Mouse (Mus musculus) embryonic facial prominence, embryonic 14.5 days (tissue): ENCODE results near the gene Ttll4. TPM values are rescaled to one million over a fixed set of nuclear protein-coding genes. Genes with fewer than 3 reads are reported as not detected.
A peak's percentile ranks its signal among the peaks of the same experiment; 100 is the strongest.

ENCODE experiments used
- ATAC-seq: fragments of 200-750 bp; cut with Nextera tagmentation; 2 replicates; pipeline ENCODE4 v1.8.0; 2017; ENCODE audit warnings: low read depth, moderate number of reproducible peaks, moderate TSS enrichment
- DNase-seq: peaks from one replicate; pipeline ENCODE4 v3.0.0-alpha.2; 2015; ENCODE audit warnings: low spot score
- H3K27ac ChIP-seq: fragments of 300-500 bp; sonication (generic); replicated peaks from 2 replicates; pipeline ENCODE4 v1.5.1; 2014; ENCODE audit warnings: low read depth, mild to moderate bottlenecking, low read length, moderate library complexity
- H3K27me3 ChIP-seq: fragments of 300-500 bp; sonication (generic); replicated peaks from 2 replicates; pipeline ENCODE4 v1.6.1; 2014; ENCODE audit warnings: low read length; ENCODE audit not compliant: control insufficient read depth, insufficient read depth
- H3K36me3 ChIP-seq: fragments of 300-500 bp; sonication (generic); 2 replicates; pipeline ENCODE4 v1.6.1; 2014; ENCODE audit warnings: low read length, mixed read lengths; ENCODE audit not compliant: control insufficient read depth, insufficient read depth
- H3K4me1 ChIP-seq: fragments of 300-500 bp; sonication (generic); 2 replicates; pipeline ENCODE4 v1.6.1; 2014; ENCODE audit warnings: antibody characterized with exemption, low read length; ENCODE audit not compliant: control insufficient read depth, insufficient read depth
- H3K4me2 ChIP-seq: fragments of 300-500 bp; sonication (generic); 2 replicates; pipeline ENCODE4 v1.6.1; 2014; ENCODE audit warnings: low read depth, mild to moderate bottlenecking, low read length, moderate library complexity, mixed read lengths
- H3K4me3 ChIP-seq: fragments of 300-500 bp; sonication (generic); 2 replicates; pipeline ENCODE4 v1.5.1; 2014; ENCODE audit warnings: low read depth, mild to moderate bottlenecking, low read length
- H3K9ac ChIP-seq: fragments of 300-500 bp; sonication (generic); 2 replicates; pipeline ENCODE4 v1.6.1; 2014; ENCODE audit warnings: low read depth, mild to moderate bottlenecking, low read length, moderate library complexity, mixed read lengths
- H3K9me3 ChIP-seq: fragments of 300-500 bp; sonication (generic); 2 replicates; pipeline ENCODE4 v1.6.1; 2016; ENCODE audit warnings: low read length; ENCODE audit not compliant: control insufficient read depth
- WGBS: fragments of 180-500 bp; shearing (Covaris S2); extraction: QIAGEN DNeasy Blood & Tissue Kit; methylation state at CpG from one replicate; pipeline ENCODE4 v1.1.7; 2014; 5-methylcytosine and 5-hydroxymethylcytosine counted together
- polyA plus RNA-seq: library from polyadenylated mRNA; unstranded; fragments of >200 nt; fragmentation: Nextera tagmentation; extraction: Ambion mirVana; gene quantifications from 2 replicates; pipeline ENCODE4 v1.2.1, GENCODE M21; 2014

The Ttll4 gene
- polyA plus RNA-seq, 1 experiment from 2014 or later = 18.2 TPM

DNA sequence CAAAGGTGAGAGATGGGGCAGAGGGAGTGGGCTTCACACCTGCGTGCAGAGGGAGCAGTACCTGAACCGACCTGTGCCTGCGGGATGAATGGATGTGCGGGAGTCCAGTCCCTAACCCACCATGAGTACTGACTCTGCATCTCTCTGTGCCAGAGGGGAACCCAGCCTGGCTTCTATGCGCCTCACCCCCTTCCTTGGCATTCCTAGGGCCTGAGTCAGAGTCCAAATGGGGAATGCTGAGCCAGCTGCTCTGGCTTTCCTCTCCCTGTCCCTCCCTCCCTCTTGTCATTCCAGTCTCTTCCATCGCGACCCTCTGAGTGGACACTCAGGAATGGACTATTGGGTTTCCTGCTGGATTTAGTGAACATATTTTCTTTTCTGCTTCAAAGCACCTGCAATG is 87.8 kb downstream of the Ttll4 start:
- peak overlapping the region; percentile 52 for H3K4me2 ChIP-seq
- no peak overlapping the region for H3K9ac ChIP-seq
- no peak overlapping the region for H3K27ac ChIP-seq
- ATAC-seq = peak; percentile 60; the same call in 1 of the 2 replicates
- H3K27me3 ChIP-seq = no peaks in the 10 kb centered on the region
- H3K4me1 ChIP-seq = peaks cover 10% of the 10 kb centered on the region
- H3K36me3 ChIP-seq = no peaks in the 10 kb centered on the region
- peak; percentile 68 for DNase-seq
- peak overlapping the region; percentile 28; the same call in 1 of the 2 replicates for H3K4me3 ChIP-seq
- 61% methylated on average over 7 of the region's 7 CpGs for WGBS
- no peaks in the 10 kb centered on the region for H3K9me3 ChIP-seq

GRCm38 (mm10) chr1:74750683-74751082 is 89.1 kb downstream of the Ttll4 start:
- Histone ChIP-seq H3K36me3 (no peaks in the 10 kb centered on the region), H3K27ac (no peak overlapping the region), H3K4me3 (no peak overlapping the region), H3K27me3 (no peaks in the 10 kb centered on the region), H3K4me1 (peaks cover 10% of the 10 kb centered on the region), H3K9ac (no peak overlapping the region), H3K4me2 (no peak overlapping the region), H3K9me3 (no peaks in the 10 kb centered on the region)
- ATAC-seq = no peak
- WGBS = 79% methylated on average over 4 of the region's 4 CpGs
- DNase-seq = no peak

DNA sequence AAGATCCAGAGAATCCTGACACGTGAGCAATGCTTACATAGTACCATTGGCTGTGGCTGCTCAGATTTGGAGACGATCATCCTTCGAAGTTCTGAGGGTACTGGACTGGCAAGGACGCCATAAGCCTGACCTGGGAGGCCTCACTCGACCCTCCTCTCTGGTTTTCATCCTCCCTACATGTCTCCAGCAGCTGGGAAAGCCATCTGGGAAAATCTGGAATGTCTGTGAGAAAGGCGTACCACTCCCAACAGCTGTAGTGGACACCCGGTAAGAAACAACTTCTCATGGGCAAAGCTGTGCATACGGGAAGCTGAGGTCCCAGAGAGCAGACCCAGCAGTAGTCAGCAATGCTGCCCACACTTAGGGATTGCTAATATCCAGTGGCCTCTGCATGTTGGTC is 90.6 kb downstream of the Ttll4 start:
- H3K27me3 ChIP-seq = no peaks in the 10 kb centered on the region
- H3K27ac ChIP-seq = no peak overlapping the region
- no peaks in the 10 kb centered on the region for H3K9me3 ChIP-seq
- WGBS = 73% methylated on average over 8 of the region's 8 CpGs
- ATAC-seq (no peak), DNase-seq (no peak)
- H3K4me3 ChIP-seq = no peak overlapping the region
- H3K4me1 ChIP-seq = peaks cover 10% of the 10 kb centered on the region
- H3K36me3 ChIP-seq = no peaks in the 10 kb centered on the region
- no peak overlapping the region for H3K9ac ChIP-seq
- H3K4me2 ChIP-seq = no peak overlapping the region

- Histone ChIP-seq H3K4me3 (no peak overlapping the region), H3K9ac (no peak overlapping the region), H3K4me2 (no peak overlapping the region), H3K4me1 (peaks cover 10% of the 10 kb centered on the region), H3K36me3 (no peaks in the 10 kb centered on the region), H3K27me3 (no peaks in the 10 kb centered on the region), H3K9me3 (no peaks in the 10 kb centered on the region), H3K27ac (no peak overlapping the region)
- WGBS = 94% methylated on average over 3 of the region's 3 CpGs
- ATAC-seq = no peak
- no peak for DNase-seq
Observed at GRCm38 (mm10) chr1:74752833-74753232, 91.3 kb downstream of the Ttll4 start.

Other genes with a start within 250 kb of the Ttll4 start
- 56.4 and 62.5 TPM in 2 replicates for gene Cnot9, start 155.7 kb upstream of the Ttll4 start, polyA plus RNA-seq
- gene Plcd4, start 118.9 kb upstream of the Ttll4 start, polyA plus RNA-seq = 2.0 and 2.9 TPM in 2 replicates
- 29.1 and 31.2 TPM in 2 replicates for gene Usp37, start 117.5 kb upstream of the Ttll4 start, polyA plus RNA-seq
- gene Zfp142, start 73.5 kb upstream of the Ttll4 start, polyA plus RNA-seq = 7.4 and 8.1 TPM in 2 replicates
- 16.6 and 18.9 TPM in 2 replicates for gene Bcs1l, start 73.5 kb upstream of the Ttll4 start, polyA plus RNA-seq
- gene Rnf25, start 60.3 kb upstream of the Ttll4 start, polyA plus RNA-seq = 7.0 and 8.8 TPM in 2 replicates
- 7.7 and 10.5 TPM in 2 replicates for gene Stk36, start 60.3 kb upstream of the Ttll4 start, polyA plus RNA-seq
- gene Cyp27a1, start 51.8 kb downstream of the Ttll4 start, polyA plus RNA-seq = 9.0 and 9.7 TPM in 2 replicates
- 4.5 and 6.4 TPM in 2 replicates for gene Prkag3, start 87.5 kb downstream of the Ttll4 start, polyA plus RNA-seq
- gene Wnt6, start 110.1 kb downstream of the Ttll4 start, polyA plus RNA-seq = 16.1 and 23.1 TPM in 2 replicates
- gene Wnt10a, start 129.8 kb downstream of the Ttll4 start, polyA plus RNA-seq = 6.1 and 6.7 TPM in 2 replicates
- 0.60 and 0.79 TPM in 2 replicates for gene Cdk5r2, start 193.2 kb downstream of the Ttll4 start, polyA plus RNA-seq
- not detected in 2 replicates for gene Fev, start 223.7 kb downstream of the Ttll4 start, polyA plus RNA-seq
- not detected in 2 replicates for gene Cryba2, start 231.4 kb downstream of the Ttll4 start, polyA plus RNA-seq